Mouse (Mus musculus) thymus, adult 2 months (tissue): ENCODE measurements around the gene Actg1. TPM values are rescaled to one million over a fixed set of nuclear protein-coding genes. Genes with fewer than 3 reads are reported as not detected.

Source experiments
- DNase-seq: peaks from one replicate; pipeline ENCODE4 v3.0.0; 2021
- H3K27ac ChIP-seq: fragments of 200-500 bp; 2 replicates; pipeline ENCODE4 v1.5.1; 2012; ENCODE audit warnings: low read length, control low read depth; ENCODE audit not compliant: control insufficient read depth, insufficient read depth
- H3K27me3 ChIP-seq: fragments of 200-500 bp; 2 replicates; pipeline ENCODE4 v1.6.1; 2012; ENCODE audit warnings: mild to moderate bottlenecking, low read length, moderate library complexity, mixed read lengths; ENCODE audit not compliant: control insufficient read depth, insufficient read depth
- H3K36me3 ChIP-seq: fragments of 200-500 bp; 2 replicates; pipeline ENCODE4 v1.6.1; 2012; ENCODE audit warnings: mild to moderate bottlenecking, low read length, moderate library complexity; ENCODE audit not compliant: control insufficient read depth, insufficient read depth
- H3K4me1 ChIP-seq: fragments of 200-500 bp; replicated peaks from 2 replicates; pipeline ENCODE4 v1.6.1; 2012; ENCODE audit warnings: low read length; ENCODE audit not compliant: control insufficient read depth, insufficient read depth
- H3K4me3 ChIP-seq: fragments of 200-500 bp; 2 replicates; pipeline ENCODE4 v1.5.1; 2012; ENCODE audit warnings: mild to moderate bottlenecking, low read length, control low read depth, moderate library complexity; ENCODE audit not compliant: control insufficient read depth, insufficient read depth
- CTCF ChIP-seq: fragments of 200-500 bp; IDR thresholded peaks from 2 replicates; pipeline ENCODE4 v1.5.1; 2012; ENCODE audit warnings: mild to moderate bottlenecking, control low read depth, low read length, moderate library complexity, borderline replicate concordance; ENCODE audit not compliant: control insufficient read depth, poor library complexity, insufficient read depth; ENCODE audit errors: extremely low read depth
- POLR2A ChIP-seq: fragments of 200-500 bp; IDR thresholded peaks from 2 replicates; pipeline ENCODE4 v1.6.1; 2012; ENCODE audit warnings: mild to moderate bottlenecking, low read length, control low read depth, moderate library complexity; ENCODE audit not compliant: control insufficient read depth, poor library complexity, insufficient read depth; ENCODE audit errors: extremely low read depth
- WGBS: fragments of 180-500 bp; shearing (Covaris S2); methylation state at CpG from one replicate; pipeline ENCODE4 v1.1.7; 2018; 5-methylcytosine and 5-hydroxymethylcytosine counted together
- polyA plus RNA-seq: library from polyadenylated mRNA; depleted of rRNA; stranded (reverse); fragments of >200 nt; gene quantifications from 2 replicates; pipeline ENCODE4 v1.2.3, GENCODE M21; 2012

The Actg1 gene
- polyA plus RNA-seq, 1 experiment: 1,233 TPM

GRCm38 (mm10) chr11:120311561-120311960, 36.8 kb downstream of the Actg1 start:
- WGBS: 64% methylated on average over 10 of the region's 10 CpGs
- Histone ChIP-seq H3K4me3 (no peak overlapping the region), H3K27me3 (no peaks in the 10 kb centered on the region), H3K27ac (no peak overlapping the region), H3K36me3 (no peaks in the 10 kb centered on the region), H3K4me1 (peaks cover 27% of the 10 kb centered on the region)
- no peak for DNase-seq
- TF ChIP-seq POLR2A (no peak), CTCF (no peak)

GRCm38 (mm10) chr11:120310813-120311312, 37.5 kb downstream of the Actg1 start:
- 2% methylated on average over 45 of the region's 45 CpGs for WGBS
- H3K27ac ChIP-seq: no peak overlapping the region
- H3K27me3 ChIP-seq: no peaks in the 10 kb centered on the region
- DNase-seq: peak; percentile 92
- H3K36me3 ChIP-seq: no peaks in the 10 kb centered on the region
- H3K4me1 ChIP-seq: peaks cover 32% of the 10 kb centered on the region
- H3K4me3 ChIP-seq: peak overlapping the region; percentile 56
- TF ChIP-seq CTCF (no peak), POLR2A (peak; percentile 27; the same call in 1 of the 2 replicates)

GRCm38 (mm10) chr11:120308441-120309320, 39.7 kb downstream of the Actg1 start:
- 56% methylated on average over 15 of the region's 15 CpGs for WGBS

GRCm38 (mm10) chr11:120307566-120308430, 40.5 kb downstream of the Actg1 start:
- Histone ChIP-seq H3K4me1 (peaks cover 40% of the 10 kb centered on the region), H3K4me3 (no peak overlapping the region), H3K27me3 (no peaks in the 10 kb centered on the region), H3K36me3 (no peaks in the 10 kb centered on the region), H3K27ac (no peak overlapping the region)
- peak; percentile 86 for TF ChIP-seq CTCF
- no peak for TF ChIP-seq POLR2A
- DNase-seq: peak; percentile 90
- WGBS: 11% methylated on average over 19 of the region's 19 CpGs

More at GRCm38 (mm10) chr11:120308441-120309320, 39.7 kb downstream of the Actg1 start:
- Histone ChIP-seq H3K4me1 (peaks cover 40% of the 10 kb centered on the region), H3K4me3 (no peak overlapping the region), H3K27ac (no peak overlapping the region), H3K27me3 (no peaks in the 10 kb centered on the region), H3K36me3 (no peaks in the 10 kb centered on the region)
- peak; percentile 3 for DNase-seq
- TF ChIP-seq CTCF (no peak; the same call in 1 of the 2 replicates), POLR2A (no peak)

- DNase-seq: no peak
- Histone ChIP-seq H3K27me3 (no peaks in the 10 kb centered on the region), H3K36me3 (no peaks in the 10 kb centered on the region), H3K4me3 (no peak overlapping the region), H3K4me1 (peaks cover 40% of the 10 kb centered on the region), H3K27ac (no peak overlapping the region)
- WGBS: 70% methylated on average over 5 of the region's 5 CpGs
- TF ChIP-seq POLR2A (no peak), CTCF (no peak)
Observed at GRCm38 (mm10) chr11:120307132-120307413, 41.3 kb downstream of the Actg1 start.
